Comparison of ENCODE assay signal across 8 mouse cellular contexts in genomic region chr2:112367726-112368673, GRCm38 (mm10). TPM values are rescaled to one million over a fixed set of nuclear protein-coding genes. Genes with fewer than 3 reads are reported as not detected.
A peak's percentile ranks its signal among the peaks of the same experiment; 100 is the strongest.
DNase-seq lines count a peak whose midpoint lies in the region; ATAC-seq lines count a peak whose summit lies in the region.

Gene Emc4, minus strand, starts transcription at chr2:112368027.

- H3K79me2 ChIP-seq in macrophage (ENCODE audit: inconsistent target) = peaks cover 39% of the 10 kb centered on the region

- 1% methylated on average over 46 of the region's 46 CpGs for WGBS in hindbrain, embryonic 16.5 days
- WGBS in macrophage (ENCODE audit: missing documents) = 2% methylated on average over 46 of the region's 46 CpGs

- H3K27me3 ChIP-seq in hindbrain, embryonic 16.5 days (replicated peaks; ENCODE audit: control insufficient read depth, insufficient read depth, low read length) = no peaks in the 10 kb centered on the region

- H3K36me3 ChIP-seq in hindbrain, embryonic 16.5 days (ENCODE audit: control insufficient read depth, insufficient read depth, low read length) = peaks cover 6% of the 10 kb centered on the region
- H3K36me3 ChIP-seq in macrophage (ENCODE audit: inconsistent target) = peaks cover 12% of the 10 kb centered on the region; the same call in 1 of the 2 replicates

- DNase-seq in T-cell, adult 2 months (ENCODE audit: low spot score) = peak; percentile 84
- DNase-seq in cerebellum, postnatal 36 days = peak; percentile 93 to 96
- DNase-seq in gastrocnemius, adult 18-20 months (ENCODE audit: low spot score) = peak; percentile 90
- peak; percentile 94 to 97 for DNase-seq in left cerebral cortex, adult 18-20 months (ENCODE audit: low spot score in 2 of 2)
- DNase-seq in right cerebral cortex, adult 18-20 months = peak; percentile 94
- DNase-seq in urinary bladder, postnatal 10 days (ENCODE audit: low spot score) = peak; percentile 76

- peak; percentile 93 for ATAC-seq in hindbrain, embryonic 16.5 days

- peak within 1 kb of the TSS; percentile 90 for H3K27ac ChIP-seq in hindbrain, embryonic 16.5 days (ENCODE audit: low read depth, low read length)
- H3K27ac ChIP-seq in macrophage = peak within 1 kb of the TSS; percentile 37

- H3K4me3 ChIP-seq in hindbrain, embryonic 16.5 days (ENCODE audit: low read length) = peak within 1 kb of the TSS; percentile 88
- H3K4me3 ChIP-seq in macrophage (ENCODE audit: inconsistent target) = peak within 1 kb of the TSS; percentile 93

- peak within 1 kb of the TSS; percentile 88 for H3K9ac ChIP-seq in hindbrain, embryonic 16.5 days (ENCODE audit: low read depth, low read length)

- no peaks in the 10 kb centered on the region for H3K9me3 ChIP-seq in hindbrain, embryonic 16.5 days (ENCODE audit: control insufficient read depth, low read length)

- peak within 1 kb of the TSS; percentile 80 for H3K4me2 ChIP-seq in hindbrain, embryonic 16.5 days (ENCODE audit: low read length)

- peaks cover 8% of the 10 kb centered on the region for H3K4me1 ChIP-seq in hindbrain, embryonic 16.5 days (ENCODE audit: control insufficient read depth, insufficient read depth, low read depth, low read length)

RNA-seq across cellular contexts. Expression of gene Emc4, which starts in this region (rescaled TPM):
- total RNA-seq in gastrocnemius, adult 18-20 months (2021) = 10 to 100 TPM; 72.7 to 77.9 TPM
- 210 and 240 TPM in 2 replicates for polyA plus RNA-seq in hindbrain, embryonic 16.5 days (2015; fragmentation: Nextera tagmentation; extraction: Ambion mirVana)
- 100 to 1,000 TPM; 149 to 162 TPM for total RNA-seq in left cerebral cortex, adult 18-20 months (2021)
- 10 to 100 TPM in 14 of 26 experiments, 1 to 10 TPM in 12; 3.3 to 20.5 (median 10.6) TPM for total RNA-seq in macrophage (2018; cell fraction: chromatin; rRNA removed)
- 10 to 100 TPM; 50.2 to 79.6 (median 63.8) TPM for total RNA-seq in macrophage (2018; cell fraction: cytosol; rRNA removed)
- total RNA-seq in macrophage (2018; cell fraction: nucleus; rRNA removed) = 10 to 100 TPM in 24 of 26 experiments, 1 to 10 TPM in 2; 9.1 to 43.2 (median 26.7) TPM
- polyA plus RNA-seq in macrophage (2018) = 56.0 to 89.0 TPM (median 56.6 TPM) in 3 replicates

Comparison
In these comparisons a context has a peak if more than half of its experiments do, and no peak if none do; other contexts are left out.
1. Peak in every context shown above with its lines: DNase-seq, ATAC-seq, H3K4me3 ChIP-seq and H3K27ac ChIP-seq.